Mouse (Mus musculus) left cerebral cortex, adult 11 months (tissue): Measurements from ENCODE around the gene Tiam1.

Experiments
- DNase-seq: peaks from one replicate; pipeline ENCODE4 v3.0.0; 2022; ENCODE audit warnings: low spot score

Gene Tiam1

GRCm38 (mm10) chr16:89912686-89913375 is 230.7 kb downstream of the Tiam1 start:
- DNase-seq, result no peak

GRCm38 (mm10) chr16:89909393-89910068 is 234.0 kb downstream of the Tiam1 start:
- DNase-seq, result no peak

DNA sequence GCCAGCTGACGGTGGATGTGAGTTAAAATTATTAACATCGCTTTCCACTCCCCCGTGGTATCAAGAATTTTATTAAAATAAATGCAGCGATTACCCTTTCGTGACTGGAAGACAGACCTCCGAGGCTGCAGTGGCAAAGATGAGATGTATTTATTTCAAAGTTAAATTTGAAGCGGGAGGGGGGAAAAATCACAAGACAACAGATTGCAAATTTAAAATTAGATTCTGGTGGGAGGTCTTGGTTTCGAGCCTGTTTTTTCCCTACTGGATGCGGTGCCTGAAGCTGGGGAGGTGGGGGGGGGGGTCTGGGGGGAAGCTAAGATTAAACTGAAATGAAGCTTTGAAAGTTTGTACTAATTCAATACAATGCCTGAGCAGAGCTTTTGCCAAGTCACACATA is 235.9 kb downstream of the Tiam1 start:
- DNase-seq, result no peak

DNA sequence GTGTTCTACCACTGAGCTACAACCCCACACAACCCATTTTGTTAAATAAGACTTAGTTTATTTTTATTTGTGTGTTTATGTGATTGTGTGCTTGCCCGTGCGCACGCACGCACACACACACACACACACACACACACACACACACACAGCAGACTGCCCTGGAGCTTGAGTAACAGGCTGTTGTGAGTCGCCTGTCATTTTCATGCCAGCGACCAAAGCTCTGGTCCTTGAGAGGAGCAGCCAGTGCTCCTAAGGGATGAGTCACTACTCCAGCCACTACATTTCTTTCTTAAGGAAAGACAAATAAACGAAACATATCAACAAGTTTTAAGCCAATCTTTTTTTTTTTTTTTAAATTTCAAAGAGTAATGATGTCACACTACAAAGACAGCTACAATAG is 236.7 kb downstream of the Tiam1 start:
- DNase-seq, result no peak

DNA sequence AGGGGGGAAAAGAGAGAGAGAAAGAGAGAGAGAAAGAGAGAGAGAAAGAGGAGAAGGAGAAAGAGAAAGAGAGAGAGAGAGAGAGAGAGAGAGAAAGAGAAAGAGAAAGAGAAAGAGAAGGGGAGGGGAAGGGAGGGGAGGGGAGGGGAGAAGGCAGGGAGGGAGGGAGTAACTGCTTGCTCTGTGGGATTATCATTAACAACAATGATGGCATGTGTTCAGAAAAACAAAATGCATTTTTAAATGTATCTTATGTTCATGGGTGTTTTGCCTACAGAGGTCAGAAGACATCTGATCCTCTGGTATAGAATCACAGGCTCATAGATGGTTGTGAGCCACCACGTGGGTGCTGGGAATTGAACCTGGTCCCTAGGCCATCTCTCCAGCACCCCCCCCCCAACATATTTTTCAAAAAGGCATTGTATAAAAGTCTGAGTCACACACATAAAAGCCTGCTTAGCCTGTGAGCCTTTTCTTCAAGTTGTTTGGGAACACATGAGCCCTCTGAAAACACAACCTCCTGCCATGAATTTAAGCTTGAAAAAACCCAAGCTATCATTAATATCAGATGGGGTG is 237.8 kb downstream of the Tiam1 start:
- no peak for DNase-seq

DNA sequence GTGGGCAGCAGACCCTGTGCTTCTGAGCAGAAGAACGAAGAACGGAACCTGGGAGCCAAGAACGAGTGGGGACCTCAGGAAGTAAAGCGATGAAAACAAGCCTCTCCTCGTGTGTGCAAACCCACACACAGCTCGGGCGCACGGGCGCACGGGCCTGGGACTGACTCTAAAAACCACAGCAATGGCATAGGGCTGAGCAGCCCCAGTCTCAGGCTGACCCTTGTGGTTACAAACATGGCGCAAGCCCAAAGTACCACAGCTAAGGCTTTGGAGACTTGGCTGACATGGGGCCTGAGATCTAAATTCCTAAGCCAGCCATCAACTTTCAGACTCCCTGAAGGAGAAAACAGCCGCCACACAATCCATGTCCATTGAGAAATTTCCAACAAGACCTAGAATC is 239.4 kb downstream of the Tiam1 start:
- DNase-seq, result no peak

GRCm38 (mm10) chr16:89902578-89903304 is 240.8 kb downstream of the Tiam1 start:
- DNase-seq, result no peak

DNA sequence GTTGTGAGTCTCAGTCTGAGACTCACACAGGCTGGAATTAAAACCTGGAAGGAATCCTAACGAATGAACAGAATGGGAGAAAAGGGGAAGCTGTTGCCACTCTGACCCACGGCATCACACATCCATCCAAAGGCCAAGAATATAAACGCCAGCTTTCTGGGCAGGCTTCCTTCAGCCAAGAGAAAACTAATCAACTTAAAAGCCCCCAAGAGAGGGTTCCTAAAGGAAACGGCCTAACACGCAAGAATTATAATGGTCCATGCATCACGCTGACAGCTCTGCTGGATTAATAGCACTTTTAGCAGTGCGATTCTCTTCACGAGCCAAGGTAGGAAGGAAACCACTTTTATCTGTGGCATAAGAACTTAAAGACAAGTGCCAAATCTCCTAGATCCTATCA is 242.9 kb downstream of the Tiam1 start:
- DNase-seq, result no peak

GRCm38 (mm10) chr16:89899192-89899591 is 244.4 kb downstream of the Tiam1 start:
- DNase-seq, result no peak

- DNase-seq, result no peak
Observed at GRCm38 (mm10) chr16:89898299-89898625, 245.3 kb downstream of the Tiam1 start.

DNA sequence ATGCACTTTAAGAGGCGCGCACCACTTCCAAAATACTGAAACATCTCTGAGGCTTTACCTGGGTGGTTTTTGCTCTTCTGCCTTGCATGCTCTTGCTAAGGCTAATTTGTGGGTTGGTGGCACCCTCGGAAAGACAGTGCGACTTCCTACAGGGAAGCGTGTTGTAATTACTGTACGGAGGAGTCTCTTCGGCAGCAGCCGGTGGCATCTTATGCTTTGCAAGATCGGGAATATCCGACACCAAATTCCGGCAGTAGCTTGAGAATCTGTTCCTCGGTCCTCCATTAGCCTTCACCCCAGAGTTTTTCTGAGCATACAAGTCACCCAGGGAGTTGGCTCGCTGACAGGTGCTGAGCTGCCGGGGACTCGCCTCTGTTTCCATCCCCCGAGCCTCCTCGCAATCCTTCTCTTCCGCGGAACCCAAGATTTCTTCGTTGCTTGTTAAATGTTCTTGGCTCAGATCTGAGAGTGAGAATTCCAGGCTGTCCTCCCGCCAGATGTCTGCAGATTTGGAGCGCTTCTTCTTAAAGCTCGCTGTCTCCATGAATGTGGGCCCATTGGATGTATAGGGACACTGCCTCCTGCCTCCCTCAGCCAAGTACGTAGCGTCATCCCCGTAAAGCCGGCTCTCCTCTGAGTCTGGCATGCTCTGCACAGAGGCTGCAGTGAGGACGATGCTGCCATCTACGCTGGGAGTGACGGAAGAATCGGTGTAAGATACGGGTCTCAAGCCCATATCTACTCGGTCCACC is 245.8 kb downstream of the Tiam1 start:
- no peak for DNase-seq

DNA sequence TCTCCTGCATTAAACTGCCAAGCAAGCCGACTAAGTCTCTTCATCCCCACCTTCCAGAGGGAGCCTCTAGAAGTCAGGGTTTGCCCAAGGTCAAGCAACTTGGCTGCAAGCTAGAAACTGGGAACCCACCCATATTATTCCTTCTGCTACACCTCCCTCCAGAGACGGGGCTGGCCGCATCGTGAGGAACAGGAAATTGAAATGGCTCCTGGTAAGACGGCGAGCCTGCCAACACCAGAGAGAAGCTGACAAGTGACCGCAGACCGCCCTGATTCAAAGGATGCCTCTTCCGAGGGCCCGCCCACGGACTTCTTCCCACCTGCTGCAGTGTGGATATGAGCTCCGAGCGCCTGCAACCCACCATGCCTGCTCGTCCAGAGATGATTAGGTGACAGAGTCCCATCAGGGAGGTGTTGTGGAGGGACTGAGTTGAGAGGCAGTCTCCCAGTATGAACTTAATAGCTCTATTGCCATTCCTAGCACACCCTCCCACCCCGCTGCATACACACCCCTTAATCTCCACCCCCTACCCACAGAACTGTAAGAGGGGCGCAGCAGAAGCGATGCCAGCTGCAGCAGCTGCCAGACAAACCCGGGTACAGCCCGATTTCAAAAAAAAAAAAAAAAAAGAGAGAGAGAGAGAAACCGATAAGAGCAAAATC is 246.6 kb downstream of the Tiam1 start:
- DNase-seq, result no peak

- DNase-seq, result no peak
Observed at GRCm38 (mm10) chr16:89896392-89896791, 247.2 kb downstream of the Tiam1 start.

GRCm38 (mm10) chr16:89895283-89895682 is 248.3 kb downstream of the Tiam1 start:
- DNase-seq, result no peak

DNA sequence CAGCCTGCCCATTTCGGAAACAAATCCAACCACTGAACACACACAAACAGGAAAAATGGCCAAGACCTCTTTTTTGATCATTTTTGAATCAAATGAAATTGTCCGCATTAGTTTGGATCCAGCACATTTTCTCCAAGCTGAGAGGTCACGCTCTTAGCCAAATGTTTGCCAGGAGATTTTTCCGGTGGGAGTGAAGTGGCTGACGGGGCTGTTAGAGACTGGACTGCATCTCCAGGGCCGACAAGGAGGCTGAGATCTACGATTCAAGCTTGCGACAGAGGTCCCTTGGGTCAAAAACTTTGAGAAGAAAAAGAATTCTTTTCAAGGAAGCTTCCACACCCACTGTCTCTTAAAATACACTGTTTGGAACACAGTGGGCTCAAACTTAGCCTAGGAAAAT is 248.8 kb downstream of the Tiam1 start:
- no peak for DNase-seq

GRCm38 (mm10) chr16:89890515-89891189 is 252.9 kb downstream of the Tiam1 start:
- no peak for DNase-seq

- no peak for DNase-seq
Observed at GRCm38 (mm10) chr16:89889890-89890462, 253.6 kb downstream of the Tiam1 start.

DNA sequence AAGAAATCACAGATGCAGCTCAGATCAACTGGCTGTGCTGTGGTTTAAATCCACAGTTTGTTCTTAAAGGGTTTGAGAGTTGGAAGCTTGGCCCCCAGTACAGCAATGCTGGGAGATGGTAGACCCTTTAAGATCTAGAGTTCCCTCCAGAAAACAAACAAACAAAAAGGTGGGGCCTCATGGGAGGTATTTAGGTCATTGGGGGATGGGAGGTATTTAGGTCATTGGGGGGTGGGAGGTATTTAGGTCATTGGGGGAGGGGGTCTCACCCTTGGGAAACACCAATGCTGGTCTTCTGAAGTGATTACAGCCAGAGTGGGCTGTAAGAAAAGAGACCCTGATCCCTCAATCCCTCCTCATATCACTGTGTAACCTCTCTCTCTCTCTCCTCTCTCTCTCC is 257.0 kb downstream of the Tiam1 start:
- no peak for DNase-seq

- no peak for DNase-seq
Observed at GRCm38 (mm10) chr16:89885661-89886060, 257.9 kb downstream of the Tiam1 start.

DNA sequence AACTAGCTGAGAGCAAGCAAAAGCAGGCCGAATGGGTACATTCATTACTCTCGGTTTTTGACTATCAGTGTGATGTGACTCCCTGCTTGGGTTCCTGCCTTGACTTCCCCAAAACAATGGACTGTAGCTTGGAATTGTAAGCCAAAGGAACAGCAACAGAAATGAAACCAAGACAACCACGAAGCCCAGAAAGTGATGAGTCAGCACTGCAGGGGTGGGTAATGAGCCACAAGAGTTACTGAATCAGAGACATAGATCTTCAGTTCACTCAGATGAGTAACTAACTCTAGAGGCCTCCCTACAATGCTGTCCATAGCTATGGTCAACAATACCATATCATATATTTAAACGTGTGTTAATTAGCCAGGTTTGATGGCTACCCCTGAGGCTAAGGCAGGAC is 259.7 kb downstream of the Tiam1 start:
- DNase-seq, result no peak
